Mouse (Mus musculus): ENCODE data around the gene Mfsd2b.

DNA sequence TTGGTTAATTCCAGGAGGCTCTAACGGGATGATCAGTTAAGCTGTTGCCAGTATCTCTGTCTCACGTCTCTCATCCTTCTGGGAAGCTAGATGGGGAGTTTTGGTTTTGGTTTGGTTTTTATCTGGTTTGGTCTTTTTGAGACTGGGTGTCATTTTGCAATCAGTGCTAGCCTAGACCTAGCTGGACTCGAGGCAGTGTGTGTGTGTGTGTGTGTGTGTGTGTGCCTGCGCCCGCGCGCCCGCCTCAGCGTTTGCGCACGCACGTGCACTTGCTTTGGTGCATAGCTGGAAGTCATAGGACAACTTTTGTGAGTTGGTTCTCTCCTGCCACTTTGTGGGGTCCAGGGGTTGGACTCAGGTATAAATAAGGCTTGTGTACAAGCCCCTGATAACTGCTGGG is 30.4 kb downstream of the Mfsd2b start:
- no peak for TF ChIP-seq USF1 (IDR thresholded peaks at IDR 0.05; ENCODE audit: low read depth)
- no peak for TF ChIP-seq POLR2A (IDR thresholded peaks at IDR 0.05; ENCODE audit: insufficient read length, low read depth)
- TF ChIP-seq MYOG (IDR thresholded peaks at IDR 0.05; ENCODE audit: control insufficient read depth in 1 of 3, insufficient read depth in 1 of 3, insufficient read length in 2 of 3, low read depth in 2 of 3) = no peak
- TF ChIP-seq CEBPB (IDR thresholded peaks at IDR 0.05; ENCODE audit: insufficient read depth, poor library complexity, severe bottlenecking) = no peak
- TF ChIP-seq TCF12 (IDR thresholded peaks at IDR 0.05; ENCODE audit: insufficient read depth, poor library complexity, severe bottlenecking) = no peak
- no peak for TF ChIP-seq MAX (IDR thresholded peaks at IDR 0.05; ENCODE audit: low read depth)
